Mouse (Mus musculus) embryo, embryonic 10 days (tissue): ENCODE results near the gene Atxn7l1.

ENCODE experiments used
- DNase-seq: peaks from one replicate; pipeline ENCODE4 v3.0.0-alpha.2; 2015; ENCODE audit warnings: low spot score

Gene Atxn7l1

GRCm38 (mm10) chr12:33235314-33235713 lies 87.8 kb downstream of the Atxn7l1 start:
- DNase-seq, result no peak

GRCm38 (mm10) chr12:33235771-33236323 lies 88.4 kb downstream of the Atxn7l1 start:
- peak; percentile 56 for DNase-seq

- no peak for DNase-seq
Observed at GRCm38 (mm10) chr12:33236344-33237049, 89.0 kb downstream of the Atxn7l1 start.

- no peak for DNase-seq
Observed at GRCm38 (mm10) chr12:33237108-33237507, 89.6 kb downstream of the Atxn7l1 start.

- no peak for DNase-seq
Observed at GRCm38 (mm10) chr12:33242679-33243078, 95.2 kb downstream of the Atxn7l1 start.

- DNase-seq, result no peak
Observed at GRCm38 (mm10) chr12:33244132-33244875, 96.8 kb downstream of the Atxn7l1 start.

GRCm38 (mm10) chr12:33245455-33245854 lies 98.0 kb downstream of the Atxn7l1 start:
- no peak for DNase-seq

- DNase-seq, result no peak
Observed at GRCm38 (mm10) chr12:33246878-33247277, 99.4 kb downstream of the Atxn7l1 start.

- DNase-seq, result no peak
Observed at GRCm38 (mm10) chr12:33250197-33250596, 102.7 kb downstream of the Atxn7l1 start.

GRCm38 (mm10) chr12:33251399-33251798 lies 103.9 kb downstream of the Atxn7l1 start:
- no peak for DNase-seq

GRCm38 (mm10) chr12:33252621-33253020 lies 105.1 kb downstream of the Atxn7l1 start:
- no peak for DNase-seq

- no peak for DNase-seq
Observed at GRCm38 (mm10) chr12:33253206-33253605, 105.7 kb downstream of the Atxn7l1 start.

- DNase-seq, result no peak
Observed at GRCm38 (mm10) chr12:33255256-33255655, 107.8 kb downstream of the Atxn7l1 start.

GRCm38 (mm10) chr12:33256426-33256825 lies 108.9 kb downstream of the Atxn7l1 start:
- DNase-seq, result no peak

GRCm38 (mm10) chr12:33258995-33259529 lies 111.6 kb downstream of the Atxn7l1 start:
- DNase-seq, result no peak

- DNase-seq, result no peak
Observed at GRCm38 (mm10) chr12:33260575-33260974, 113.1 kb downstream of the Atxn7l1 start.

- DNase-seq, result no peak
Observed at GRCm38 (mm10) chr12:33265877-33266276, 118.4 kb downstream of the Atxn7l1 start.

- no peak for DNase-seq
Observed at GRCm38 (mm10) chr12:33267965-33268364, 120.5 kb downstream of the Atxn7l1 start.

GRCm38 (mm10) chr12:33269743-33270142 lies 122.2 kb downstream of the Atxn7l1 start:
- peak; percentile 74 for DNase-seq

- DNase-seq, result no peak
Observed at GRCm38 (mm10) chr12:33271865-33272264, 124.4 kb downstream of the Atxn7l1 start.

- DNase-seq, result no peak
Observed at GRCm38 (mm10) chr12:33272441-33272840, 124.9 kb downstream of the Atxn7l1 start.

GRCm38 (mm10) chr12:33273147-33273546 lies 125.7 kb downstream of the Atxn7l1 start:
- no peak for DNase-seq

GRCm38 (mm10) chr12:33273668-33274067 lies 126.2 kb downstream of the Atxn7l1 start:
- DNase-seq, result no peak
